Mouse (Mus musculus): ENCODE measurements around the gene 2310057J18Rik.
"Not testable (repeated sequence)": the region's sequence is repeated elsewhere in the genome, so short reads cannot be mapped to it uniquely, and the experiment has no call there.

2310057J18Rik gene

DNA sequence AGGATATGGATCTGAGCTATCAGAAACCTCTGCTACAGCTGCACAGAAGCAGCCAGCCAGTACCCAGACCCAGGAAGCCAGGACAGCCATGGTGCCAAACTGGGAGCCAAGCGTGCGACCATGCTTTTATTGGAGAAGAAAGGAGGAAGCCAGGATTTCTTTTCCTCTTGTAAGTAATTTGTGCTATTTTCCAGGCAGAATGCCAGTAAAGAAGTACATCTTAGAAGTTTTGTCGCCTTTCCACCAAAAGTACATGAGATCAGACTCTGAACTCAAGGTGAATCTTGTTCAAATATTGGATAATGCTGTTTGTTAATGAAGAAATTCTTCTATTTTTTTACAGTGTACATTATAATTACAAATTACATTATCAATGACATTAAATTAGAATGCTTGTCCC is at the start of gene 2310057J18Rik:
Gene 2310057J18Rik, minus strand, starts transcription at position 101 of the 400 bp plus-strand sequence.
- no peak for DNase-seq (ENCODE audit: low spot score in 2 of 2)

DNA sequence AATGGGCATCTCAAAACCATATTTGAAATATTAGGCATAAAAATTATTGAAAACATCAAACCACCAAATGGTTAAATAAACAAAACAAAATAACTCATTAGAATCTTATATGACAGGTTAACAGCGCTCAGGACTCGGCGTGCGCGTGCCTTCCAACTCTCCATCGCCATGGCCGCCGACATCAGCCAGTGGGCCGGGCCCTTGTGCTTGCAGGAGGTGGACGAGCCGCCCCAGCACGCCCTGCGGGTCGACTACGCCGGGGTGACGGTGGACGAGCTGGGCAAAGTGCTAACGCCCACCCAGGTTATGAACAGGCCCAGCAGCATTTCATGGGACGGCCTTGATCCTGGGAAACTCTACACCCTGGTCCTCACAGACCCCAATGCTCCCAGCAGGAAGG is 43.9 kb upstream of the 2310057J18Rik start:
- DNase-seq (ENCODE audit: low spot score in 2 of 2), result not testable (repeated sequence)

DNA sequence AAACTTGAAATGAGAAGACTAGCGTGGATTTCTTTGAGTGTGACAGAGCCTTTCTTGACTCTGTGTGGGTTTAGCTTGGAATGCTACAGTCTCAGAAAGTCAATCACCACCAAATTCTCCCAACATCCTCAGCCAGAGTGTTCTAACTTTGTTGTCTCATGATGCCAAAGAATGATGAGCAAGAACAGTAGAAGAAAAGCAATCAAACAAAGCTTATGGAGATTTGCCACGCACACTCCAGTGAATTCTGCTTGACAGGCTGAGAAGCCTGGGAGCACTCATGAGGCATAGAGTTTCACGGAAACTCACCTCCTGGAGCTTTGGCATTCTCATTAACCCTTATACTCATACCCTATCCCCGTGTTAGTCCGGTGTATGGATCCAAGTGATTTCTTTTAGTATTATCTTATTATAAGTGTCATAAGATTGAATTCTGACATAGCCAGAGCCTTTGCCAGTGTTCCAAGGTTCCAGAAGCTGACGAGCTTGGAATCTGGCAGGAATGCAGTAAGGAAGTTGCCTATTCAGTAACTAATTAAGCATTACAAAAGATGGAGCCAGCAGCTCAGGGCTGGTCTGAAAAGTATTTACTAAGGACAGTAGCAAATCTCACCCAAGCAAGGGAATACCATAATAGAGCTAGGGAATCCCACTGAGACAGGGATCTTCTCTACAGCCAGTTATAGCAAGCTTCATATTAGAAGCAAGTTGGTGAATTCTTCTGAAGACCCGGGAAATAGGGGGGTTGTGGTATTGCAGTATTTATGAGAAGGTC is 33.6 kb upstream of the 2310057J18Rik start:
- DNase-seq (ENCODE audit: low spot score in 2 of 2), result no peak

DNA sequence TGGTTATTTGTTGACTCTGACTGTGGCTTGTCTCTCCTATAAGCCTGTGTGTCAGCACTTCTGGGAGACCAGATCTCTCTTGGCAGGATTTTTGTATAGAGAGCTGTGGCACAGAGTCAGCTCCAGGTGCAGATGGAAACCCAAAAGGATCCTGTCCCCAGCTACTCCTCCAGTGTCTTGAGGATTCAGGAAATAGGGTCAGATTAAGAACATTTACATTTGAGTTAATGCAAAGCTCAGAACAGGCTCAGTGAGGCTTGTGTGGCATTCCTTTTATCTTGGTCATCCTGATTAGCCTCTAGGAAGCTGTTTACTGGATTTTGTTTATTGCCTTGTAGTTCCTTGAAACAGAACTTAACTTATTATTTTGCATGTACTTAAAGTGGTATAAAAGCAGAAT is 11.7 kb upstream of the 2310057J18Rik start:
- no peak for DNase-seq (ENCODE audit: low spot score in 2 of 2)

DNA sequence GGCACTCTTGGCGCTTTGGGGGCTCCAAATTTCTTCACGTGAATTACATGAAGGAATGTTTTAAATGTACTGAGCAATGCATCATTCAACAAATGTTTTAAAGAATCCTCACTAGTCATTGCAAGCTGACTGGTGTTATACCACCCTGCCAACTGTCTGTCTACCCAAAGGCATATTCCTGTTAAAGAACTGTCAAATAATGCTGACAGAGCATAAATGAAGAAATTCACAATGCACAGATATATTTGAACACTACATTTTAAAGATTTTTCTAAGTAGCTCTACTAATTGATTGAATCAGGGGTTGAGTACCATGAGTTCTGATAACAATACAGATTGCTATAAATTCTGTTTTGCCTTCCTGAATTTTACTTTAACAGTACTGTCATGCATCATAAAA is 2.9 kb upstream of the 2310057J18Rik start:
- no peak for DNase-seq (ENCODE audit: low spot score in 2 of 2)

DNA sequence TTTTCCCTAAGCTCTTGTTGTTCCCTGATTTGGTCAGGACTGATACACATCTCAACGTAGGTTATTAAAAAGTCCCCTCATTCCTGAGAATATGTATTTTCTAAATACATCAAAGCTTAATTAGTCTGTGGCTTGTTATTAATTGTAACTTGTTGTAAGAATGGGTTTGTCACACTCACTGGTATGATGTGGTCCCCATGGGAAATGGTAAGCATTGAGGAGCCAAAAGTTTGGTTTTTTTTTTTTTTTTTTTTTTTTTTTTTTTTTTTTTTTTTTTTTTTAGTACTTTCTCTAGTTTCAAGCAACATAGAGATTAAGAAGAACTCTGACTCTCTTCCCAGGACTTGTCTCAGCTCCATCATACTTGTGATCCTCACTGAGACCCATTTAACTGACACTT is 17.9 kb downstream of the 2310057J18Rik start:
- DNase-seq (ENCODE audit: low spot score in 2 of 2), result no peak

DNA sequence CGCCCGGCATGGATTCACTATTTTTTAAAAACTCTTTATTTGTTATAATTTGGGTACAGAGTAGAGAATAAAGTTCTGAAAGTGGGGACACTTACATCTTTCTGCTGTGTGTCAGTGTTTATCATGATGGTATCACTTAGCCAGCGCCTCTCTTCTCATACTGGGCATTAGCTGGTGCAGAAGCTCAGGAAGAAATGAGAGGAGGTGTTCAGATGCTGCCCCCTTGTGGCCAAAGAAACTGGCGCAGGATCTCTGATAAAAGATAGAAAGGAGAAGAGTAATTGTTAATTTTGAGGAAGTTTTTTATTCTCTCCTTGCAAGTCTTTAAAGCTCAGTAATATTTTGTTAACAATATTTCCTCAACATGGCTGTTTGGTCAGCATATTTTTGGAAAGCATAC is 31.0 kb downstream of the 2310057J18Rik start:
- peak; percentile 17 to 36 for DNase-seq (ENCODE audit: low spot score in 2 of 2)

DNA sequence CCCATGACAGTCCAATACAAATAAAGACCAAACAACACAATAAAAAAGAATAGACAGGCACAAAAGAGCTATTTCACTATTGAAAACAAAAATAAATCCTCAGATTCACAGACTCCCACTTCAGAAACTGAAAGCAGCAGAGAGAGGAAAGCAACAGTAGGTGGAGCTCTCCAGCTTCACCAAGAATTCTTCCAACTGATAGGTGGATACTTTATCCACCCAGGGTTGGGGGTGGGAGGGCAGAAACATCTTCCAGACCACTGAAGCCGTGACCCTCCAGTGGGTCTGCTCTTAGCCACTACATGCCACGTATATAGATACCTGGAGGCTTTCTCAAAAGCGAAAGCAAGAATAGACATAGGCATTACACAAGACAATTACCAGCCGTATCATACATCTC is 31.6 kb downstream of the 2310057J18Rik start:
- DNase-seq (ENCODE audit: low spot score in 2 of 2), result no peak

Data from right cerebral cortex, postnatal 36 days (tissue).